In the genomic region with DNA sequence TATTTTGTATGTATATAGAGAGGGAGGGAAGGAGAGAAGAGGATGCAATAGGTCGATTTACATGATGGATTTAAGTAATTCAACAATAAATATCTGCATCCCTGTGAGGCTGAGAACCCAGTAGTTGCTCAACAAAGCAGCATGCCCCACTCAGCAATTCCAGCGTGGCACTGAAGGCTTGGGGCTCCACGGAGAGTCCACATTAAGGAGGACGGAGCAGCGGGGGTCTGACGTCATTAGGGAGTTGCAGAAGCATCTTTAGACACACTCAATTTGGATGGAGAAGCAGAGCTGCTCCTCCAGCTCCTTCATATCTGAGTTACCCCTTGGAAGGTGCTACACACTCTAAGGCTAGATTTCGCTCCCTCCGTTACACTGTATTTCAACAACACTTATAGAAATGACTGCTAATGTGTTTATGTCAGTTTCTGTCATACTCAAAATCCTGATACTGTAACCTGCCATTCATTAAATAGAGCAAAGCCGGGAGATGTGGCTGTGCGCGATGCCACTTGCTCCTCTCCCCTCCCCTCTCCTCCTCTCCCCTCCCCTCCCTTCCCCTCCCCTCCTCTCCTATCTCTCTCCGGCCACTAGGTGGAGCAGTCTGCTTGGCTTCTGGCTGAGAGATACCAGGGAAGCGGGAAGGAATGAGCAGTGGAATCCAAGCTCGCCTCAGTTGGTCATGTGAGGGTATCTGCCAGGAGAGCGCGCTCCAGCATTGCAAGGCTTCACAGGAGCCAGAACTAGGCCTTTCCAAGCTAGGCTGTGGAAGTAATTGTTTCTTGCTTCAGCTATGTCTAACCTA, we compare ENCODE assay signal across 8 mouse cellular contexts. TPM values are rescaled to one million over a fixed set of nuclear protein-coding genes. Genes with fewer than 3 reads are reported as not detected.
DNase-seq lines count a peak whose midpoint lies in the region; ATAC-seq and TF ChIP-seq lines count a peak whose summit lies in the region.

No protein-coding gene starts in this region.

- peak; percentile 73 for ATAC-seq in kidney, embryonic 15.5 days (replicated peaks; ENCODE audit: low FRiP score)
- ATAC-seq in stomach, embryonic 15.5 days (ENCODE audit: insufficient read depth, low FRiP score, low read depth), result peak; percentile 35; the same call in 1 of the 2 replicates

- no peaks in the 10 kb centered on the region for H3K36me3 ChIP-seq in spleen, adult 2 months (ENCODE audit: control insufficient read depth, insufficient read depth, low read length)
- H3K36me3 ChIP-seq in kidney, embryonic 15.5 days, result no peaks in the 10 kb centered on the region
- H3K36me3 ChIP-seq in stomach, embryonic 15.5 days, result no peaks in the 10 kb centered on the region

- no peak for TF ChIP-seq POLR2A in spleen, adult 2 months (IDR thresholded peaks at IDR 0.05; ENCODE audit: low read depth, low read length)

- no peaks in the 10 kb centered on the region; the same call in 1 of the 2 replicates for H3K4me1 ChIP-seq in spleen, adult 2 months (ENCODE audit: control insufficient read depth, insufficient read depth, insufficient read length)
- H3K4me1 ChIP-seq in kidney, embryonic 15.5 days, result no peaks in the 10 kb centered on the region
- H3K4me1 ChIP-seq in stomach, embryonic 15.5 days, result no peaks in the 10 kb centered on the region

- H3K27ac ChIP-seq in spleen, adult 2 months (ENCODE audit: insufficient read depth, low read length), result no peak overlapping the region
- H3K27ac ChIP-seq in kidney, embryonic 15.5 days, result no peak overlapping the region
- no peak overlapping the region for H3K27ac ChIP-seq in stomach, embryonic 15.5 days

- H3K9me3 ChIP-seq in kidney, embryonic 15.5 days (replicated peaks), result no peaks in the 10 kb centered on the region
- H3K9me3 ChIP-seq in stomach, embryonic 15.5 days, result no peaks in the 10 kb centered on the region

- 49% methylated on average over 16 of the region's 16 CpGs for WGBS in spleen, adult 2 months
- WGBS in kidney, embryonic 15.5 days, result 51% methylated on average over 16 of the region's 16 CpGs
- 40% methylated on average over 16 of the region's 16 CpGs for WGBS in stomach, embryonic 15.5 days

- H3K4me2 ChIP-seq in kidney, embryonic 15.5 days, result no peak overlapping the region
- H3K4me2 ChIP-seq in stomach, embryonic 15.5 days, result no peak overlapping the region

- no peak overlapping the region for H3K4me3 ChIP-seq in spleen, adult 2 months (ENCODE audit: extremely low read depth, insufficient read depth, insufficient read length)
- no peak overlapping the region for H3K4me3 ChIP-seq in kidney, embryonic 15.5 days (replicated peaks)
- no peak overlapping the region for H3K4me3 ChIP-seq in stomach, embryonic 15.5 days (replicated peaks)

- H3K9ac ChIP-seq in kidney, embryonic 15.5 days, result no peak overlapping the region
- no peak overlapping the region for H3K9ac ChIP-seq in stomach, embryonic 15.5 days

- peak; percentile 31; the same call in 1 of the 2 replicates for TF ChIP-seq CTCF in spleen, adult 2 months (IDR thresholded peaks at IDR 0.05; ENCODE audit: extremely low read depth, insufficient read depth, insufficient read length, insufficient replicate concordance)

- peak in 1 of 2 experiments; percentile 16 for DNase-seq in spleen, adult 2 months (ENCODE audit: low read depth in 1 of 2, low spot score in 2 of 2)
- no peak for DNase-seq in spleen, adult 12 weeks (ENCODE audit: low spot score)
- peak; percentile 79 for DNase-seq in embryo, embryonic 9.5 days (ENCODE audit: extremely low spot score)
- peak; percentile 31 to 47 for DNase-seq in heart, adult 9 months (ENCODE audit: low spot score in 2 of 2)
- peak; percentile 68 for DNase-seq in liver
- peak; percentile 19 for DNase-seq in naive thymus-derived CD4-positive, alpha-beta T cell, adult 2 months (ENCODE audit: low read depth)

- no peaks in the 10 kb centered on the region for H3K27me3 ChIP-seq in spleen, adult 2 months (ENCODE audit: control insufficient read depth, insufficient read depth, low read length)
- H3K27me3 ChIP-seq in kidney, embryonic 15.5 days, result 0 out of 2 replicates have a peak, but pooled peaks cover 2% of the 10 kb centered on the region
- no peaks in the 10 kb centered on the region for H3K27me3 ChIP-seq in stomach, embryonic 15.5 days (replicated peaks)

RNA-seq across cellular contexts. Expression of gene Taar6, which starts 6.3 kb away (rescaled TPM):
- not detected in 2 replicates for polyA plus RNA-seq in spleen, adult 2 months (2012; rRNA removed)
- not detected in 2 replicates for polyA plus RNA-seq in kidney, embryonic 15.5 days (2015; fragmentation: Nextera tagmentation; extraction: Ambion mirVana)
- not detected in 2 replicates for polyA plus RNA-seq in stomach, embryonic 15.5 days (2015; fragmentation: Nextera tagmentation; extraction: Ambion mirVana)

RNA-seq across cellular contexts. Expression of gene Taar5, which starts 8.6 kb away (rescaled TPM):
- polyA plus RNA-seq in spleen, adult 2 months (2012; rRNA removed), result not detected in 2 replicates
- 0.36 TPM in 1 of 2 replicates, not detected in the other for polyA plus RNA-seq in kidney, embryonic 15.5 days (2015; fragmentation: Nextera tagmentation; extraction: Ambion mirVana)
- not detected in 2 replicates for polyA plus RNA-seq in stomach, embryonic 15.5 days (2015; fragmentation: Nextera tagmentation; extraction: Ambion mirVana)

RNA-seq across cellular contexts. Expression of gene Taar7a, which starts 14.2 kb away (rescaled TPM):
- not detected in 2 replicates for polyA plus RNA-seq in spleen, adult 2 months (2012; rRNA removed)
- polyA plus RNA-seq in kidney, embryonic 15.5 days (2015; fragmentation: Nextera tagmentation; extraction: Ambion mirVana), result not detected in 2 replicates
- not detected in 2 replicates for polyA plus RNA-seq in stomach, embryonic 15.5 days (2015; fragmentation: Nextera tagmentation; extraction: Ambion mirVana)

RNA-seq across cellular contexts. Expression of gene Taar4, which starts 18.8 kb away (rescaled TPM):
- polyA plus RNA-seq in spleen, adult 2 months (2012; rRNA removed), result not detected in 2 replicates
- not detected in 2 replicates for polyA plus RNA-seq in kidney, embryonic 15.5 days (2015; fragmentation: Nextera tagmentation; extraction: Ambion mirVana)
- polyA plus RNA-seq in stomach, embryonic 15.5 days (2015; fragmentation: Nextera tagmentation; extraction: Ambion mirVana), result not detected in 2 replicates

RNA-seq across cellular contexts. Expression of gene Taar7b, which starts 20.6 kb away (rescaled TPM):
- not detected in 2 replicates for polyA plus RNA-seq in spleen, adult 2 months (2012; rRNA removed)
- polyA plus RNA-seq in kidney, embryonic 15.5 days (2015; fragmentation: Nextera tagmentation; extraction: Ambion mirVana), result not detected in 2 replicates
- not detected in 2 replicates for polyA plus RNA-seq in stomach, embryonic 15.5 days (2015; fragmentation: Nextera tagmentation; extraction: Ambion mirVana)
